Mouse (Mus musculus) naive thymus-derived CD4-positive, alpha-beta T cell, adult 2 months (primary cell): ENCODE results near the gene Timp3.

ENCODE experiments used
- DNase-seq: peaks from one replicate; pipeline ENCODE4 v3.0.0-alpha.2; 2011; ENCODE audit warnings: low read depth

The Timp3 gene

GRCm38 (mm10) chr10:86297307-86297706 is 2.9 kb upstream of the Timp3 start:
- no peak for DNase-seq

DNA sequence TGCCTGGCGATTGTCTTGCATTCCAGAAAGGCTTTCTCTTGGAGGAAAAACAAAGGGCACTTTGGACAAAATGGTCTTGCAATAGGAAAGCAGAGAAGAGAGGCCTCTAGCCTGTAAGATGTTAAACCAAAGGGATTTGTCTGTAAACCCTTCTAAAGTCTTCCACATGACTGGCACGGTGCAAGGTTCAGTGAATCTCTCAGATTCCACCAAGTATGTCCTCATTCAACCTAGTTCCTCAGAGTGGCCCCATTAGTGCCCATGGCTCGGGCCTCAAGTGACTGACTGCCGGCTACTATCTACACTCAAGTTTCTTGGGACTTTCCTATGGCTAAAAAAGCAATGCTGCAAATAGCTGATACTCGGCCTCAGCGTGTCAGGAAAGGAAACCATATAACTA is 1.8 kb upstream of the Timp3 start:
- DNase-seq, result no peak

- no peak for DNase-seq
Measured at GRCm38 (mm10) chr10:86299795-86300194, 377 bp upstream of the Timp3 start.

GRCm38 (mm10) chr10:86301117-86301490 is 932 bp downstream of the Timp3 start:
- no peak for DNase-seq

DNA sequence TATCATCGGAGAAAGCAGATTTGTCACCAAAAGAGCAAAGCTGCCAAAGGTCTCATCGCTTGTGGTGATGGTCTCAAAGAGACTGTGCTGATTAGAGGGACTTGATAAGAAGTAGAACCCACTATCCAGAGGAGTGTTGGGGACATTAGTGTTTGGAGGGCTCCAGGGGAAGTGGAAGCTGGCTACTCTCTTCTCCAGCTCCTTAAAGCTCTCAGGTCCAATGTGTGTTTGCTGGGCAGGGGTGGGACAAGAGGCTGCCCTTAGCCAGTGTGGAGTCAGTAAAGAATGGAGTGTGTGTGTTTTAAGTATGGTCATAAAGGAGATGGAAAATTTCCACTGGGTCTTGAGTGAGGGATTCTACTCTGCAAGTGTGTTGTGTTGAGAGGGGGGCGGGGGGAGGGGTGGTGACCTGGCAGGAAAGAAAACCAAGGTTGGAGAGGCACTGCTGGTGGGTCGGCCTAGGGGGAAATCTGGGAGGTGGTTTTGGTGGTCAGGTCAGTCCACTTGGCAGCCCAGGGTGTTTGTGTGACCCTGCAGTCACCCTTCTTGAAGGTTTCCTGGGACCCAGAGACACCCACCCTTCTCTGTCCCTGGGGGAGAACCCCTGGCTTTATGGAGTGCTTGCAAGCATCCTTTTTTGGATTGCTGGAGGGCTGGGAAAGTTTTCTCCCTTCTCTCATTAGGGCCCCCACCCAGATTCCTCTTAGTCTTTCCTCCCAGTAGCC is 1.6 kb downstream of the Timp3 start:
- DNase-seq, result no peak

DNA sequence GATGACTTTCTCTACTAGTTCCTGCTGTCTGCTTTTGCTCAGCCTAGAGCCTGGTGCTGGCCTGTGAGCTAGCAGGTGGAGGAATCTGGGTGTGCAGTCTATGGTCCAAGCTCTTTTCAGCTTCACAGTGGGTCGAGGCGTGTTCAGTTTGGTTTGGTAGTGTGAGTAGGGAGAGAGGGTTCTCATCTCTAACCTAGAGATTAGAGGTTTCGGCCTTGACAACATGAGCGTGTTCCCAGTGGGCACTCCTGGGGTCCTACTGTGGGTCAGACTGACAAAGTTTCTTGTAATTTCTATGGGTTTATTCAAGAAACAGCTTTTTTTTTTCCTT is 2.1 kb downstream of the Timp3 start:
- DNase-seq, result no peak

GRCm38 (mm10) chr10:86302761-86303494 is 2.8 kb downstream of the Timp3 start:
- no peak for DNase-seq

- no peak for DNase-seq
Measured at GRCm38 (mm10) chr10:86303495-86303876, 3.3 kb downstream of the Timp3 start.

DNA sequence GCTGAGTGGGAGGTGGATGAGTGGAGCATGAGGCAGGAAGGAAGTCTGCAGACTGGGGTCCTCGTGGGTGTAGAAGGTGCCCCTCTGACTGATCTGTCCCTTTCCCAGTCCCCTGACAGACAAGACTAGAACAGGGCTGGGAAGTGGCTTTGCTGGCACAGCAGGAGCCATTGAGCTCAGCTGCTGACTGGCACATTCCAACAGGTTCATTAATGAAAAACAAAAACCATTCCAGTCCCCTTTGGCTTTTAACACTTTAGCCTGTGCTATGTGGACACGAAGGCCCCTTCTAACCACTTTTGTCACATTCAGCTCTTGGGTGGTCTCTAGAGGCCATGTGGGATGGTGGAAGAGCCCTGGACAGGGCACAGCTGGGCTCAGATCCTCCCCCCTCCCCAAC is 4.4 kb downstream of the Timp3 start:
- DNase-seq, result no peak

DNA sequence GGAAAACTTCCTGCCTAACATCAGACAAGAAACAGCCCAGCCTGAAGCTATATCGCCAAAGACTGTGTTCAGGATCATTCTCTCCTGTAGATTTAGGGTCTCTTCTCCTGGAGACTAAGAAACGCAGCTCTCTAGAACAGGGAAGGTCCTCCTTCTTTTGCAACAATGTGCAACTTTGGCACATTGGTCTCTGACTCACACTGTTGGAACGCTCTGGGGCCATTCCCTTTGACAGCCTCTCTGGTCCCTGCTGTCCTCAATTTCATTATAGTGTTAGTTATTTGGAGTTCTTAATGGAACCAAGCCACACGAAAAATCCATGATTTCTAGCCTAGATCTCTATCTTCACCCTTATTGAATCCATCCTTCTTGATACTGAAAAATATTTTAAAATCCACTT is 7.1 kb downstream of the Timp3 start:
- DNase-seq, result no peak

- no peak for DNase-seq
Measured at GRCm38 (mm10) chr10:86310527-86310926, 10.4 kb downstream of the Timp3 start.

DNA sequence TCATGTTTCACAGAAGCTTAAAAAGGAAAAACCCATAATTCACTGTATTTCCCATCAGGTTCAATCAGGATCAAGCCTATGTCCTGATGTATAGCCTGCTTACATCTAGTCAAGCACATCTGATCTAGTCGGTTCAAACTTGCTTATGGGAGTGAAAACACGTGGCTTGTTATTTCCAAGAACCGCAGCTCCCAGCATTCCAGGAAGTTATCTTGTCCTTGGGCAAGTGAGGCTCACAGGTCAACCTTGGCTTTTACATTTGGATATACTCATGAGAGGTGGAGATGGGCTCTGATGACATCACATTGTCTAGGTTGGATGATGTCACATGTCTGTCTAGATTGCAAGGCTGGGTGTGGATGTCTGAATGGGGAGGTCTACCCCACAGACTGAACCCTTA is 12.8 kb downstream of the Timp3 start:
- no peak for DNase-seq

DNA sequence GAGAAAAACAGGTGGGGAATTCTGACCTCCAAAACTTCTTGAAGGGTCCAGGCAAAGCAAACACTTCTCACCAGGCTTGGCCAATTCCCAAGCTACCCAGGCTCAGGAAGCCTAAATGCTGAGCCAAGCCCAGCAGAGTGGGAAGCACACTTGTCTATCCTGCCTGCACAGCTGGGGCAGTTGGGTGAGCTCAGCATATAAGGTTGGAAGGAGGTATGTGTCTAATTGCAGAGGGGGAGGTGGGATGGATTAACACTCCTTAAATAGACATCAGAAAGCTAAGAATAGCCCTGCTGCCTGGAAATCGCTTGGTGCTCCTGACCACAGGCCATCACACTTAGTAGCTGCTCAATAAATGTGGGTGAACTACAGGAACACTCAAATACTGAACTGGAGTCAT is 13.3 kb downstream of the Timp3 start:
- no peak for DNase-seq

- no peak for DNase-seq
Measured at GRCm38 (mm10) chr10:86315513-86315912, 15.3 kb downstream of the Timp3 start.

DNA sequence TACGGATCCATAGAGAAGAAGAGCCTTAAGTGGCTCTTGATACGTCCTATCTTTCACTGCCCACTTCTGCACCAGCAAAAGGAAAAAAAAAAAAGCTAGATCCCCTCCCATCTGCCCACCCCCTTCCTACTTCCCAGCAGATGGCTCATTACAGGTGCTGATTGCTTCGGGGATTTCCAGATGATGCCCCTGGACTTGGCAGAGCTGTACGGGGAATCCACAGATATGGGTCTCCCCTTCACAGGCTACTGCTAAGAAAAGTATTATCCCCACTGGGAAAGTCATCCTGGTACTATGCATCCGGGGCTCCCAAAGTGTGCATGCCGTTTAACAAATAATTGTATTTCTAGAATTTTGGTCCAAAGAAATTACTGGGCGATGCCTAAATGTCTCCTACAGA is 17.5 kb downstream of the Timp3 start:
- no peak for DNase-seq

- no peak for DNase-seq
Measured at GRCm38 (mm10) chr10:86318552-86319140, 18.5 kb downstream of the Timp3 start.

DNA sequence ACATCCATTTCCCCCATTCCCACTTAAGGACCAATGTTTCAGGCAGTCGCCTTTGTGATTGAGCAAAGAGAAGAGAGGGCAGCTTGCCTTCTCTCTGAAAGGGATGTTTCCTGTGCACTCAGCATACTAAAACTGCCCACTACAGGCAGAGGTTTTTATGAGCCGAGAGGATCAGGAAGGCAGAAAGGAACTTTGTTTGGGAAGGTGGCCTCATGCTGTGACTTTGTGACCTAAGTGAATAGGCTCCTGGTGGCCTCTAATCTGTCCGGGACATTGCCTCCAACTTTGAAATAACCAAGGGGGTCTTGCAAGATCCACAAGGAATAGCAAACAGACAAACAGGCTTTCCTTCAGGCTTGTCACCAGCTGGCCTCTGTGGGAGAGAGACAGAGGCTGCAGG is 19.4 kb downstream of the Timp3 start:
- no peak for DNase-seq

GRCm38 (mm10) chr10:86320204-86320603 is 20.0 kb downstream of the Timp3 start:
- no peak for DNase-seq

GRCm38 (mm10) chr10:86321194-86321593 is 21.0 kb downstream of the Timp3 start:
- no peak for DNase-seq

GRCm38 (mm10) chr10:86322006-86322405 is 21.8 kb downstream of the Timp3 start:
- DNase-seq, result no peak

DNA sequence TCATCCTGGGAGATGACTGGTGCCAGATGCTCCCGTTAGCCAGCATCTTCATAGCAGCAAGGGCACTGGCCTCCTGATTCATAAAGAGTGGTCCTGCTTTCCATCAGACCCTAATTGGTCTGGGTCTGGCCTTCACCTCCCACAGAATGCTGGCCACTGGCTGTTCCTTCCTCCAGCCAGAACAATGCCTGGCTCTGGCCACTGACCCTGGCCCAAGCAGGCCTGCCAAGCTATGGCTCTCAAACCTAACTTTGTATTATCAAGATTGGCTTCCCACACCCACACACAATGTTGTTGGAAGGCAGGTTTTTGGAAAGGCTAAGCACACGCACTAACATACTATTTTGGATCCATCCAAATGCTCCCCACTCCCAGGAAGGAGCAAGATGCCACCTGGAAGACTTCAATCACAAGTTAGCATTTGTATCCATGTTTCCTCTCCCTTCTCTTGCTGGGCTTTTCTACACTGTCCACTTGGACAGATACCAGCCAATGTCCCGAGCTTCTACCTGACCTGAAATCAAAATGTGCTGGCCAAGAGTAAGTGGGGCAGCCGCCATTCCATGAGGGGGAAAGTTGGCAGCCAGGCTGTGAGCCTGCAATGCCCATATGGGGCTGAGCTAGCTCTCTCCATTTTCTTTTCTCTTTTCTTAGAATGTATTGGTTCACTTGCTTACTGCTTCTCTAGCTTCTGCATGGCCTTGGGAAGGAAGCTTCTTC is 23.3 kb downstream of the Timp3 start:
- no peak for DNase-seq

GRCm38 (mm10) chr10:86325272-86325671 is 25.1 kb downstream of the Timp3 start:
- DNase-seq, result no peak

GRCm38 (mm10) chr10:86328143-86328542 is 28.0 kb downstream of the Timp3 start:
- DNase-seq, result no peak
